Mouse (Mus musculus): ENCODE measurements around the gene Zfp3. TPM values are rescaled to one million over a fixed set of nuclear protein-coding genes. Genes with fewer than 3 reads are reported as not detected.

The Zfp3 gene
- polyA plus RNA-seq, 1 experiment = 1.1 TPM

- Histone ChIP-seq H3K36me3 (ENCODE audit: control insufficient read depth, insufficient read depth) (no peaks in the 10 kb centered on the region), H3K4me3 (ENCODE audit: insufficient read depth, poor library complexity, severe bottlenecking) (no peak overlapping the region), H3K27me3 (ENCODE audit: control insufficient read depth, insufficient read depth, insufficient read length) (no peaks in the 10 kb centered on the region), H3K79me3 (ENCODE audit: low read depth) (no peaks in the 10 kb centered on the region), H3K79me2 (ENCODE audit: control insufficient read depth, insufficient read depth) (no peaks in the 10 kb centered on the region), H3ac (ENCODE audit: control insufficient read depth, insufficient read length, low read depth) (no peak overlapping the region)
- TF ChIP-seq MYOD1 (IDR thresholded peaks at IDR 0.05; ENCODE audit: control insufficient read depth, insufficient read length, low read depth) (no peak), USF1 (IDR thresholded peaks at IDR 0.05; ENCODE audit: low read depth) (no peak), CEBPB (IDR thresholded peaks at IDR 0.05; ENCODE audit: low read depth) (no peak), MAX (IDR thresholded peaks at IDR 0.05) (no peak), FOSL1 (IDR thresholded peaks at IDR 0.05; ENCODE audit: insufficient read depth, low read length, poor library complexity, severe bottlenecking) (no peak), CTCF (IDR thresholded peaks at IDR 0.05; ENCODE audit: control insufficient read depth, insufficient read depth, insufficient read length) (no peak), MYOG (IDR thresholded peaks at IDR 0.05; ENCODE audit: control insufficient read depth, extremely low read depth, insufficient read length) (no peak)
These were observed 27.7 kb downstream of the Zfp3 start for GRCm38 (mm10) chr11:70791676-70792075.

- no peaks in the 10 kb centered on the region for H3K27me3 ChIP-seq (ENCODE audit: control insufficient read depth, insufficient read depth, insufficient read length)
- H3ac ChIP-seq (ENCODE audit: control insufficient read depth, insufficient read length, low read depth) = no peak overlapping the region
- H3K4me3 ChIP-seq (ENCODE audit: insufficient read depth, poor library complexity, severe bottlenecking) = no peak overlapping the region
- H3K79me2 ChIP-seq (ENCODE audit: control insufficient read depth, insufficient read depth) = no peaks in the 10 kb centered on the region
- no peaks in the 10 kb centered on the region for H3K36me3 ChIP-seq (ENCODE audit: control insufficient read depth, insufficient read depth)
- TF ChIP-seq CEBPB (IDR thresholded peaks at IDR 0.05; ENCODE audit: low read depth) = no peak
- no peak for TF ChIP-seq MYOD1 (IDR thresholded peaks at IDR 0.05; ENCODE audit: control insufficient read depth, insufficient read length, low read depth)
- no peak for TF ChIP-seq MAX (IDR thresholded peaks at IDR 0.05)
- no peak for TF ChIP-seq FOSL1 (IDR thresholded peaks at IDR 0.05; ENCODE audit: insufficient read depth, low read length, poor library complexity, severe bottlenecking)
- TF ChIP-seq USF1 (IDR thresholded peaks at IDR 0.05; ENCODE audit: low read depth) = no peak
- TF ChIP-seq CTCF (IDR thresholded peaks at IDR 0.05; ENCODE audit: control insufficient read depth, insufficient read depth, insufficient read length) = no peak
- TF ChIP-seq MYOG (IDR thresholded peaks at IDR 0.05; ENCODE audit: control insufficient read depth, extremely low read depth, insufficient read length) = no peak
- no peaks in the 10 kb centered on the region for H3K79me3 ChIP-seq (ENCODE audit: low read depth)
These were observed 28.4 kb downstream of the Zfp3 start for GRCm38 (mm10) chr11:70792409-70792808.

- Histone ChIP-seq H3ac (ENCODE audit: control insufficient read depth, insufficient read length, low read depth) (no peak overlapping the region), H3K79me3 (ENCODE audit: low read depth) (no peaks in the 10 kb centered on the region), H3K79me2 (ENCODE audit: control insufficient read depth, insufficient read depth) (no peaks in the 10 kb centered on the region), H3K4me3 (ENCODE audit: insufficient read depth, poor library complexity, severe bottlenecking) (no peak overlapping the region), H3K27me3 (ENCODE audit: control insufficient read depth, insufficient read depth, insufficient read length) (no peaks in the 10 kb centered on the region), H3K36me3 (ENCODE audit: control insufficient read depth, insufficient read depth) (no peaks in the 10 kb centered on the region)
- TF ChIP-seq MYOG (IDR thresholded peaks at IDR 0.05; ENCODE audit: control insufficient read depth, extremely low read depth, insufficient read length) (no peak), MAX (IDR thresholded peaks at IDR 0.05) (no peak), CTCF (IDR thresholded peaks at IDR 0.05; ENCODE audit: control insufficient read depth, insufficient read depth, insufficient read length) (no peak)
These were observed 38.3 kb downstream of the Zfp3 start for GRCm38 (mm10) chr11:70802208-70802864.

GRCm38 (mm10) chr11:70802865-70803261 is 38.9 kb downstream of the Zfp3 start:
- Histone ChIP-seq H3K79me2 (ENCODE audit: control insufficient read depth, insufficient read depth) (no peaks in the 10 kb centered on the region), H3K79me3 (ENCODE audit: low read depth) (no peaks in the 10 kb centered on the region), H3ac (ENCODE audit: control insufficient read depth, insufficient read length, low read depth) (no peak overlapping the region), H3K27me3 (ENCODE audit: control insufficient read depth, insufficient read depth, insufficient read length) (no peaks in the 10 kb centered on the region), H3K4me3 (ENCODE audit: insufficient read depth, poor library complexity, severe bottlenecking) (no peak overlapping the region), H3K36me3 (ENCODE audit: control insufficient read depth, insufficient read depth) (no peaks in the 10 kb centered on the region)
- no peak for TF ChIP-seq USF1 (IDR thresholded peaks at IDR 0.05; ENCODE audit: low read depth)
- TF ChIP-seq MYOD1 (IDR thresholded peaks at IDR 0.05; ENCODE audit: control insufficient read depth, insufficient read length, low read depth) = no peak
- TF ChIP-seq MAX (IDR thresholded peaks at IDR 0.05) = no peak
- TF ChIP-seq MYOG (IDR thresholded peaks at IDR 0.05; ENCODE audit: control insufficient read depth, extremely low read depth, insufficient read length) = no peak

GRCm38 (mm10) chr11:70803711-70804200 is 39.7 kb downstream of the Zfp3 start:
- no peak overlapping the region for H3ac ChIP-seq (ENCODE audit: control insufficient read depth, insufficient read length, low read depth)
- H3K79me2 ChIP-seq (ENCODE audit: control insufficient read depth, insufficient read depth) = no peaks in the 10 kb centered on the region
- no peak overlapping the region for H3K4me3 ChIP-seq (ENCODE audit: insufficient read depth, poor library complexity, severe bottlenecking)
- H3K79me3 ChIP-seq (ENCODE audit: low read depth) = no peaks in the 10 kb centered on the region
- TF ChIP-seq MYOG (IDR thresholded peaks at IDR 0.05; ENCODE audit: control insufficient read depth, extremely low read depth, insufficient read length) (no peak), MYOD1 (IDR thresholded peaks at IDR 0.05; ENCODE audit: control insufficient read depth, insufficient read length, low read depth) (no peak), CEBPB (IDR thresholded peaks at IDR 0.05; ENCODE audit: low read depth) (no peak), FOSL1 (IDR thresholded peaks at IDR 0.05; ENCODE audit: insufficient read depth, low read length, poor library complexity, severe bottlenecking) (no peak), CTCF (IDR thresholded peaks at IDR 0.05; ENCODE audit: control insufficient read depth, insufficient read depth, insufficient read length) (no peak), MAX (IDR thresholded peaks at IDR 0.05) (no peak), USF1 (IDR thresholded peaks at IDR 0.05; ENCODE audit: low read depth) (no peak)
- H3K27me3 ChIP-seq (ENCODE audit: control insufficient read depth, insufficient read depth, insufficient read length) = no peaks in the 10 kb centered on the region
- H3K36me3 ChIP-seq (ENCODE audit: control insufficient read depth, insufficient read depth) = no peaks in the 10 kb centered on the region

- Histone ChIP-seq H3K27me3 (ENCODE audit: control insufficient read depth, insufficient read depth, insufficient read length) (no peaks in the 10 kb centered on the region), H3K36me3 (ENCODE audit: control insufficient read depth, insufficient read depth) (no peaks in the 10 kb centered on the region), H3K79me2 (ENCODE audit: control insufficient read depth, insufficient read depth) (no peaks in the 10 kb centered on the region), H3K4me3 (ENCODE audit: insufficient read depth, poor library complexity, severe bottlenecking) (no peak overlapping the region), H3ac (ENCODE audit: control insufficient read depth, insufficient read length, low read depth) (no peak overlapping the region), H3K79me3 (ENCODE audit: low read depth) (no peaks in the 10 kb centered on the region)
- TF ChIP-seq CTCF (IDR thresholded peaks at IDR 0.05; ENCODE audit: control insufficient read depth, insufficient read depth, insufficient read length) (no peak), MYOG (IDR thresholded peaks at IDR 0.05; ENCODE audit: control insufficient read depth, extremely low read depth, insufficient read length) (no peak), MAX (IDR thresholded peaks at IDR 0.05) (no peak), MYOD1 (IDR thresholded peaks at IDR 0.05; ENCODE audit: control insufficient read depth, insufficient read length, low read depth) (no peak), USF1 (IDR thresholded peaks at IDR 0.05; ENCODE audit: low read depth) (no peak), CEBPB (IDR thresholded peaks at IDR 0.05; ENCODE audit: low read depth) (no peak), FOSL1 (IDR thresholded peaks at IDR 0.05; ENCODE audit: insufficient read depth, low read length, poor library complexity, severe bottlenecking) (no peak)
These were observed 40.4 kb downstream of the Zfp3 start for GRCm38 (mm10) chr11:70804395-70804794.

Data from C2C12 (cell line).